In the genomic region with DNA sequence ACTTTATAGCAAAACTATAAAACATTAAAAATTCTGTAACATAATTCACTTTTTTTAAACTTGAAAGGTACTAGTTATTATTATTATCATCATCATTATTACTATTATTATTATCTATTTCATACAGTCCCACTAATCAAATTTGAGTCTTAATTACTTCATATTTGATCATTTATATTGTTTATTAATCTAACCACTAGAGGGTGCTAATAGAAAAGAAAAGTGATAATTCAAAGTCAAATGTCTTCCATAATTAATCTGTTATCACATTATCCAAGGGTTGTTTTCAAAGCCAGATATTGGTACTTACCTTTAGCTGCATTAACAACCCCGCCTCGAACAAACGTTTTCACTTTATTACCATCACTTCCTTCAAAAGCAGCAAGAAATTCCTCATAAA, we compare ENCODE assay signal across 16 mouse cellular contexts. TPM values are rescaled to one million over a fixed set of nuclear protein-coding genes. Genes with fewer than 3 reads are reported as not detected.
A peak's percentile ranks its signal among the peaks of the same experiment; 100 is the strongest.
DNase-seq lines count a peak whose midpoint lies in the region; ATAC-seq and TF ChIP-seq lines count a peak whose summit lies in the region.
"Had no signal": no experiment of that assay in that cellular context is flagged by ENCODE, and none has a peak within 500 bp of the region (broad histone marks: within the 10 kb centered on the region; RNA-seq: fewer than 3 reads in every experiment).

No protein-coding gene starts in this region.

- CTCF ChIA-PET in Patski (lab: Charles Lee) = interaction anchor here (1.0 kb wide), 1 partner anchor 13 kb away, joined by 4 read pairs; no protein-coding TSS in a partner anchor

- DNase-seq in forebrain, postnatal 0 days = peak; percentile 49
- DNase-seq in liver, postnatal 0 days = no peak
- DNase-seq in liver (no peak), Patski (ENCODE audit: low read depth, low spot score) (no peak)
- peak; percentile 24 for DNase-seq in retina, postnatal 1 day
- DNase-seq in ovary, adult 18-20 months (ENCODE audit: low spot score) = no peak
- no peak for DNase-seq in heart, adult 11 months
- DNase-seq: cerebellum, adult 11-12 months; embryo, embryonic 11 days; kidney, postnatal 36 days; layer of hippocampus, postnatal 36 days; thymus, postnatal 4 days had no signal

- no peak for ATAC-seq in forebrain, postnatal 0 days
- no peak for ATAC-seq in forebrain, embryonic 13.5 days
- ATAC-seq in liver, postnatal 0 days = no peak
- ATAC-seq in Patski = no peak

- in situ Hi-C loops in Patski (cut with MboI; ENCODE audit: low pct_unique_long_range_greater_than_20kb) = no loop called here

- no peak for TF ChIP-seq EP300 in liver, postnatal 0 days (IDR thresholded peaks at IDR 0.05; ENCODE audit: low read depth)

- TF ChIP-seq CTCF in forebrain, postnatal 0 days (IDR thresholded peaks at IDR 0.05; ENCODE audit: low read depth) = peak; percentile 28
- TF ChIP-seq CTCF in liver, postnatal 0 days (IDR thresholded peaks at IDR 0.05; ENCODE audit: low read depth) = peak; percentile 26
- TF ChIP-seq CTCF in Patski (IDR thresholded peaks at IDR 0.05) = peak; percentile 36

- no peaks in the 10 kb centered on the region for H3K4me1 ChIP-seq in forebrain, postnatal 0 days (ENCODE audit: insufficient read depth)
- H3K4me1 ChIP-seq in forebrain, embryonic 13.5 days = no peaks in the 10 kb centered on the region
- H3K4me1 ChIP-seq in liver, postnatal 0 days (ENCODE audit: insufficient read depth) = no peaks in the 10 kb centered on the region
- H3K4me1 ChIP-seq: liver, embryonic 15.5 days had no signal

- no peak overlapping the region for H3K9ac ChIP-seq in forebrain, postnatal 0 days
- no peak overlapping the region for H3K9ac ChIP-seq in forebrain, embryonic 13.5 days
- no peak overlapping the region for H3K9ac ChIP-seq in liver, postnatal 0 days (replicated peaks)
- H3K9ac ChIP-seq: liver, embryonic 15.5 days had no signal

- H3K27ac ChIP-seq in forebrain, postnatal 0 days (ENCODE audit: low read depth, low read length) = no peak overlapping the region
- no peak overlapping the region for H3K27ac ChIP-seq in forebrain, embryonic 13.5 days
- H3K27ac ChIP-seq in liver, postnatal 0 days (ENCODE audit: low read depth) = no peak overlapping the region
- H3K27ac ChIP-seq: liver, embryonic 15.5 days had no signal

- H3K9me3 ChIP-seq in forebrain, postnatal 0 days (ENCODE audit: low read length) = no peaks in the 10 kb centered on the region
- H3K9me3 ChIP-seq in forebrain, embryonic 13.5 days (replicated peaks) = no peaks in the 10 kb centered on the region
- no peaks in the 10 kb centered on the region for H3K9me3 ChIP-seq in liver, postnatal 0 days (ENCODE audit: low read length)
- H3K9me3 ChIP-seq: liver, embryonic 15.5 days; megakaryocyte, embryonic 14.5 days had no signal

- no peak overlapping the region for H3K4me3 ChIP-seq in forebrain, postnatal 0 days (ENCODE audit: low read depth, low read length)
- H3K4me3 ChIP-seq in forebrain, embryonic 13.5 days = no peak overlapping the region
- H3K4me3 ChIP-seq in liver, postnatal 0 days (ENCODE audit: low read depth, low read length) = no peak overlapping the region
- H3K4me3 ChIP-seq: liver, embryonic 15.5 days; megakaryocyte, embryonic 14.5 days; myocyte had no signal

- POLR2A ChIA-PET in Patski (lab: Charles Lee) = no interaction called here

- peaks cover 22% of the 10 kb centered on the region for H3K36me3 ChIP-seq in forebrain, postnatal 0 days (ENCODE audit: insufficient read depth)
- peaks cover 33% of the 10 kb centered on the region for H3K36me3 ChIP-seq in forebrain, embryonic 13.5 days (ENCODE audit: poor library complexity, severe bottlenecking)
- H3K36me3 ChIP-seq in liver, postnatal 0 days (replicated peaks; ENCODE audit: insufficient read depth, low read length) = peaks cover 41% of the 10 kb centered on the region

- H3K4me2 ChIP-seq in forebrain, postnatal 0 days (ENCODE audit: low read depth) = no peak overlapping the region
- H3K4me2 ChIP-seq in forebrain, embryonic 13.5 days = no peak overlapping the region
- H3K4me2 ChIP-seq in liver, postnatal 0 days (ENCODE audit: low read depth, low read length) = no peak overlapping the region
- H3K4me2 ChIP-seq: liver, embryonic 15.5 days had no signal

- H3K27me3 ChIP-seq in forebrain, postnatal 0 days (ENCODE audit: insufficient read depth, low read length) = no peaks in the 10 kb centered on the region
- H3K27me3 ChIP-seq in forebrain, embryonic 13.5 days = no peaks in the 10 kb centered on the region
- no peaks in the 10 kb centered on the region for H3K27me3 ChIP-seq in liver, postnatal 0 days (ENCODE audit: insufficient read depth, low read length)
- no peaks in the 10 kb centered on the region for H3K27me3 ChIP-seq in Patski
- H3K27me3 ChIP-seq: liver, embryonic 15.5 days; megakaryocyte, embryonic 14.5 days had no signal

- 91% methylated on average over 3 of the region's 3 CpGs for WGBS in forebrain, postnatal 0 days
- WGBS in forebrain, embryonic 13.5 days = 98% methylated on average over 3 of the region's 3 CpGs
- WGBS in liver, postnatal 0 days (ENCODE audit: insufficient replicate concordance) = 79% methylated on average over 3 of the region's 3 CpGs

RNA-seq across cellular contexts. Expression of a gene that starts 18.4 kb away (rescaled TPM):
- 58.2 and 77.5 TPM in 2 replicates for total RNA-seq in forebrain, postnatal 0 days (2014; rRNA removed)
- 117 and 126 TPM in 2 replicates for polyA plus RNA-seq in forebrain, postnatal 0 days (2015; fragmentation: Nextera tagmentation; extraction: Ambion mirVana)
- polyA plus RNA-seq in forebrain, embryonic 13.5 days (2015; fragmentation: Nextera tagmentation; extraction: Ambion mirVana) = 165 and 200 TPM in 2 replicates
- 56.5 and 60.9 TPM in 2 replicates for polyA plus RNA-seq in liver, postnatal 0 days (2015; fragmentation: Nextera tagmentation; extraction: Ambion mirVana)
- 50.6 TPM for polyA plus RNA-seq in Patski (2021)

Comparison
In these comparisons a context has a peak if more than half of its experiments do, and no peak if none do; other contexts are left out.
1. DNase-seq: peak in forebrain, postnatal 0 days (single experiment) and retina, postnatal 1 day (single experiment); none in liver, postnatal 0 days (single experiment), liver (single experiment), Patski (single experiment), ovary, adult 18-20 months (single experiment) and heart, adult 11 months (single experiment).
2. Peak in every context shown above with its lines, with median percentiles within 50 percentile points of each other: CTCF ChIP-seq.